Mouse (Mus musculus) heart, adult 8-10 months (tissue): ENCODE data around the gene Fads2. TPM values are rescaled to one million over a fixed set of nuclear protein-coding genes. Genes with fewer than 3 reads are reported as not detected.

ENCODE experiments used
- DNase-seq: peaks from one replicate; pipeline ENCODE4 v3.0.0; 2022; ENCODE audit warnings: low spot score
- total RNA-seq, 4 experiments: library from RNA; stranded (reverse); gene quantifications; 2 replicates each; pipeline ENCODE4 v1.2.4; 2022

The Fads2 gene
- total RNA-seq, 4 experiments from 2014 or later, result 4.6 to 6.0 (median 5.1) TPM

- peak; percentile 77 for DNase-seq
These were observed 60.0 kb downstream of the Fads2 start, which contains the start of gene Fads3 for GRCm38 (mm10) chr19:10041388-10042148. Gene Fads3, plus strand, starts transcription at chr19:10041569.

GRCm38 (mm10) chr19:10040866-10041387 is 60.6 kb downstream of the Fads2 start:
- no peak for DNase-seq

- DNase-seq, result no peak
These were observed 61.9 kb downstream of the Fads2 start for GRCm38 (mm10) chr19:10039615-10040014.

- DNase-seq, result no peak
These were observed 62.6 kb downstream of the Fads2 start for GRCm38 (mm10) chr19:10038910-10039309.

- DNase-seq, result no peak
These were observed 63.2 kb downstream of the Fads2 start for GRCm38 (mm10) chr19:10038364-10038763.

- DNase-seq, result no peak
These were observed 64.0 kb downstream of the Fads2 start for GRCm38 (mm10) chr19:10037534-10037933.

- DNase-seq, result peak; percentile 85
These were observed 66.6 kb downstream of the Fads2 start for GRCm38 (mm10) chr19:10034785-10035447.

- no peak for DNase-seq
These were observed 67.2 kb downstream of the Fads2 start for GRCm38 (mm10) chr19:10034356-10034755.

GRCm38 (mm10) chr19:10033211-10033973 is 68.2 kb downstream of the Fads2 start:
- DNase-seq, result no peak

GRCm38 (mm10) chr19:10029746-10030145 is 71.8 kb downstream of the Fads2 start:
- DNase-seq, result no peak

GRCm38 (mm10) chr19:10025169-10025875 is 76.2 kb downstream of the Fads2 start:
- DNase-seq, result peak; percentile 38

- no peak for DNase-seq
These were observed 78.2 kb downstream of the Fads2 start for GRCm38 (mm10) chr19:10023304-10023758.

- DNase-seq, result peak; percentile 57
These were observed 78.9 kb downstream of the Fads2 start for GRCm38 (mm10) chr19:10022414-10023303.

GRCm38 (mm10) chr19:10021981-10022380 is 79.6 kb downstream of the Fads2 start:
- DNase-seq, result no peak

- DNase-seq, result no peak
These were observed 82.3 kb downstream of the Fads2 start for GRCm38 (mm10) chr19:10019214-10019760.

- no peak for DNase-seq
These were observed 83.1 kb downstream of the Fads2 start for GRCm38 (mm10) chr19:10018527-10018818.

GRCm38 (mm10) chr19:10017637-10018526 is 83.7 kb downstream of the Fads2 start:
- DNase-seq, result peak; percentile 91

GRCm38 (mm10) chr19:10016151-10016550 is 85.4 kb downstream of the Fads2 start:
- no peak for DNase-seq

- no peak for DNase-seq
These were observed 86.1 kb downstream of the Fads2 start for GRCm38 (mm10) chr19:10015442-10015841.
